ENCODE assay signal across 28 mouse cellular contexts in the genomic region with DNA sequence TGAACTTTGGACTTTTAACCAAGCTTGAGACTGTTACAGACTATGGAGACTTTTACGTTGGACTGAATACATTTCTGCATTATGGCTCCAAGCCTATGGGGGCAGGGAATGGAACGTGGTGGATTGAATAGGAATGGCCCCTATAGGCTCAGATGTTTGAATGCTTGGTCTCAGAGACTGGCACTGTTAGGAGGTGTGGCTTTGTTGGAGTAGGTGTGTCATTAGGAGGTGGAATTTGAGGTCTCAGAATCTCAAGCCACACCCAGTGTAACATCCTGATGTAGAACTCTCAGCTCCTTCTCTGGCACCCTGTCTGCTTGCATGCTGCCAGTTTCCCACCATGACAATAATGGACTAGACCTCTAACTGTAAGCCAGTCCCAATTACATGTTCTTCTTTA. TPM values are rescaled to one million over a fixed set of nuclear protein-coding genes. Genes with fewer than 3 reads are reported as not detected.
A peak's percentile ranks its signal among the peaks of the same experiment; 100 is the strongest.
DNase-seq lines count a peak whose midpoint lies in the region; ATAC-seq and TF ChIP-seq lines count a peak whose summit lies in the region.
"Had no signal": no experiment of that assay in that cellular context is flagged by ENCODE, and none has a peak within 500 bp of the region (broad histone marks: within the 10 kb centered on the region; RNA-seq: fewer than 3 reads in every experiment).

No protein-coding gene starts in this region.

- no peak overlapping the region for H3K4me2 ChIP-seq in intestine, postnatal 0 days (replicated peaks; ENCODE audit: low read depth)
- no peak overlapping the region for H3K4me2 ChIP-seq in intestine, embryonic 16.5 days (ENCODE audit: low read depth, low read length)
- H3K4me2 ChIP-seq: embryonic facial prominence, embryonic 13.5 days; embryonic facial prominence, embryonic 15.5 days; forebrain, embryonic 12.5 days had no signal

- no peaks in the 10 kb centered on the region for H3K36me3 ChIP-seq in intestine, postnatal 0 days (ENCODE audit: control insufficient read depth, insufficient read depth)
- no peaks in the 10 kb centered on the region for H3K36me3 ChIP-seq in intestine, embryonic 16.5 days (ENCODE audit: control insufficient read depth, insufficient read depth, low read length)
- H3K36me3 ChIP-seq: embryonic facial prominence, embryonic 13.5 days had no signal

- H3K27ac ChIP-seq in intestine, postnatal 0 days (ENCODE audit: low read depth, low read length), result no peak overlapping the region
- H3K27ac ChIP-seq in intestine, embryonic 16.5 days (ENCODE audit: low read length), result no peak overlapping the region
- H3K27ac ChIP-seq: embryonic facial prominence, embryonic 13.5 days; embryonic facial prominence, embryonic 15.5 days; forebrain, embryonic 10.5 days; forebrain, embryonic 12.5 days had no signal

- H3K4me3 ChIP-seq in intestine, postnatal 0 days (ENCODE audit: low read depth, low read length), result no peak overlapping the region
- H3K4me3 ChIP-seq in intestine, embryonic 16.5 days (ENCODE audit: low read length), result no peak overlapping the region
- H3K4me3 ChIP-seq: embryonic facial prominence, embryonic 13.5 days; embryonic facial prominence, embryonic 15.5 days; erythroblast, embryonic 14.5 days; forebrain, embryonic 10.5 days; forebrain, embryonic 12.5 days had no signal

- WGBS in intestine, postnatal 0 days, result 56% methylated on average over 2 of the region's 2 CpGs
- 69% methylated on average over 2 of the region's 2 CpGs for WGBS in intestine, embryonic 16.5 days

- no peak overlapping the region for H3K9ac ChIP-seq in intestine, postnatal 0 days (ENCODE audit: low read depth, low read length)
- no peak overlapping the region for H3K9ac ChIP-seq in intestine, embryonic 16.5 days (ENCODE audit: low read depth, low read length)
- H3K9ac ChIP-seq: embryonic facial prominence, embryonic 13.5 days; embryonic facial prominence, embryonic 15.5 days; forebrain, embryonic 12.5 days had no signal

- H3K9me3 ChIP-seq in intestine, postnatal 0 days (ENCODE audit: control insufficient read depth), result no peaks in the 10 kb centered on the region
- H3K9me3 ChIP-seq in intestine, embryonic 16.5 days (ENCODE audit: control insufficient read depth, low read length), result no peaks in the 10 kb centered on the region
- H3K9me3 ChIP-seq: embryonic facial prominence, embryonic 13.5 days; embryonic facial prominence, embryonic 15.5 days; forebrain, embryonic 10.5 days; forebrain, embryonic 12.5 days had no signal

- TF ChIP-seq CTCF in intestine, postnatal 0 days (IDR thresholded peaks at IDR 0.05; ENCODE audit: low read depth), result no peak

- peak; percentile 73 for DNase-seq in R1 (ENCODE audit: low read depth, low spot score)
- DNase-seq in thymus, postnatal 4 days, result no peak
- DNase-seq in kidney, adult 18-20 months, result no peak
- DNase-seq: adrenal gland, adult 8-10 months; adrenal gland, postnatal 14 days; adrenal gland, postnatal 36 days; B cell, adult 2 months; cerebellum, adult 11-12 months; cerebellum, adult 2 months; cerebellum, adult 9-10 months; cerebellum, postnatal 10 days; cerebellum, postnatal 36 days; embryo, embryonic 11 days had no signal

- 0 out of 2 replicates have a peak, but pooled peaks have one; percentile 33 for ATAC-seq in intestine, postnatal 0 days
- no peak for ATAC-seq in intestine, embryonic 16.5 days
- ATAC-seq: activated CD4-positive, CD25-positive, alpha-beta regulatory T cell, adult 4 months; CD4-positive, CD25-positive, alpha-beta regulatory T cell, adult 4 months; forebrain, embryonic 14.5 days; forebrain, embryonic 16.5 days had no signal

- H3K27me3 ChIP-seq in intestine, postnatal 0 days (replicated peaks; ENCODE audit: control insufficient read depth, insufficient read depth, low read length), result no peaks in the 10 kb centered on the region
- no peaks in the 10 kb centered on the region for H3K27me3 ChIP-seq in intestine, embryonic 16.5 days (replicated peaks; ENCODE audit: control insufficient read depth, insufficient read depth, low read length)
- H3K27me3 ChIP-seq: CH12.LX; embryonic facial prominence, embryonic 13.5 days; embryonic facial prominence, embryonic 15.5 days; forebrain, embryonic 12.5 days; Patski had no signal

- no peaks in the 10 kb centered on the region for H3K4me1 ChIP-seq in intestine, postnatal 0 days (replicated peaks; ENCODE audit: control insufficient read depth, insufficient read depth, low read length)
- no peaks in the 10 kb centered on the region for H3K4me1 ChIP-seq in intestine, embryonic 16.5 days (ENCODE audit: control insufficient read depth, insufficient read depth, low read length)

RNA-seq across cellular contexts. Expression of a gene that starts 20.9 kb away (rescaled TPM):
- not detected in 2 replicates for polyA plus RNA-seq in intestine, postnatal 0 days (2015; fragmentation: Nextera tagmentation; extraction: Ambion mirVana)
- polyA plus RNA-seq in intestine, embryonic 16.5 days (2015; fragmentation: Nextera tagmentation; extraction: Ambion mirVana), result not detected in 2 replicates
- polyA plus RNA-seq: activated CD4-positive, CD25-positive, alpha-beta regulatory T cell, adult 4 months; CD4-positive, CD25-positive, alpha-beta regulatory T cell, adult 4 months; cerebellum, adult 2 months; embryonic facial prominence, embryonic 11.5 days; embryonic facial prominence, embryonic 13.5 days; embryonic facial prominence, embryonic 15.5 days; erythroblast, embryonic 14.5 days; forebrain, embryonic 10.5 days; forebrain, embryonic 12.5 days; forebrain, embryonic 14.5 days; forebrain, embryonic 16.5 days; frontal cortex, adult 2 months; Patski had no signal

RNA-seq across cellular contexts. Expression of a gene that starts 21.9 kb away (rescaled TPM):
- polyA plus RNA-seq in intestine, postnatal 0 days (2015; fragmentation: Nextera tagmentation; extraction: Ambion mirVana), result 1.8 and 2.0 TPM in 2 replicates
- polyA plus RNA-seq in intestine, embryonic 16.5 days (2015; fragmentation: Nextera tagmentation; extraction: Ambion mirVana), result 3.0 and 3.4 TPM in 2 replicates

RNA-seq across cellular contexts. Expression of a gene that starts 36.3 kb away (rescaled TPM):
- polyA plus RNA-seq in intestine, postnatal 0 days (2015; fragmentation: Nextera tagmentation; extraction: Ambion mirVana), result 94.5 and 95.2 TPM in 2 replicates
- polyA plus RNA-seq in intestine, embryonic 16.5 days (2015; fragmentation: Nextera tagmentation; extraction: Ambion mirVana), result 58.3 and 58.4 TPM in 2 replicates

RNA-seq across cellular contexts. Expression of a gene that starts 42.3 kb away (rescaled TPM):
- polyA plus RNA-seq in intestine, postnatal 0 days (2015; fragmentation: Nextera tagmentation; extraction: Ambion mirVana), result 4.9 and 5.8 TPM in 2 replicates
- polyA plus RNA-seq in intestine, embryonic 16.5 days (2015; fragmentation: Nextera tagmentation; extraction: Ambion mirVana), result 11.8 and 12.6 TPM in 2 replicates
- polyA plus RNA-seq: erythroblast, embryonic 14.5 days had no signal

RNA-seq across cellular contexts. Expression of a gene that starts 44.2 kb away (rescaled TPM):
- 9.9 and 10.9 TPM in 2 replicates for polyA plus RNA-seq in intestine, postnatal 0 days (2015; fragmentation: Nextera tagmentation; extraction: Ambion mirVana)
- polyA plus RNA-seq in intestine, embryonic 16.5 days (2015; fragmentation: Nextera tagmentation; extraction: Ambion mirVana), result 35.7 and 36.0 TPM in 2 replicates
